Mouse (Mus musculus) thymus, postnatal 14 days (tissue): ENCODE measurements around the gene Fer1l5.

ENCODE experiments used
- DNase-seq: peaks from one replicate; pipeline ENCODE4 v3.0.0; 2021

The Fer1l5 gene

GRCm38 (mm10) chr1:36433616-36434015, 61.5 kb downstream of the Fer1l5 start:
- DNase-seq: no peak

- peak; percentile 70 for DNase-seq
These were observed 63.0 kb downstream of the Fer1l5 start for GRCm38 (mm10) chr1:36435071-36435470.

DNA sequence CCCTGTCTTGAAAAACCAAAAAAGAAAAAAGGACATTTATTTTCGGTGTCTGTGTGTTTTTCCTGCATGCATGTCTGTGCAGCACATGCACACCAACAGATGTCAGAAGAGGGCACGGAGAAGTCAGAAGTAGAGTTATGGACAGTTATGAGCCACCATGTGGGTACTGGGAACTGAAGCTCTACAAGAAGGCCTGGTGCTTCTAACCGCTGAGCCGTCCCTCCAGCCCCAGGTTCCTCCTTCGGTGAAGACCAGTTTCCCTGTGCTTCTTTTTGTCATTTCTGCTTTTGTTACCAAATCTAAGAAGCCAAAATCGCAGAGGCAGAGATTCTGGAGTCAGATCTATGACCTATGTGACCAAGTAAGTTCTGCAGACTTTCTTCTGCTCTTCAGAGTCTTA, 64.4 kb downstream of the Fer1l5 start:
- DNase-seq: no peak

- DNase-seq: no peak
These were observed 65.1 kb downstream of the Fer1l5 start for GRCm38 (mm10) chr1:36437223-36437622.

- no peak for DNase-seq
These were observed 69.0 kb downstream of the Fer1l5 start for GRCm38 (mm10) chr1:36441101-36441500.

DNA sequence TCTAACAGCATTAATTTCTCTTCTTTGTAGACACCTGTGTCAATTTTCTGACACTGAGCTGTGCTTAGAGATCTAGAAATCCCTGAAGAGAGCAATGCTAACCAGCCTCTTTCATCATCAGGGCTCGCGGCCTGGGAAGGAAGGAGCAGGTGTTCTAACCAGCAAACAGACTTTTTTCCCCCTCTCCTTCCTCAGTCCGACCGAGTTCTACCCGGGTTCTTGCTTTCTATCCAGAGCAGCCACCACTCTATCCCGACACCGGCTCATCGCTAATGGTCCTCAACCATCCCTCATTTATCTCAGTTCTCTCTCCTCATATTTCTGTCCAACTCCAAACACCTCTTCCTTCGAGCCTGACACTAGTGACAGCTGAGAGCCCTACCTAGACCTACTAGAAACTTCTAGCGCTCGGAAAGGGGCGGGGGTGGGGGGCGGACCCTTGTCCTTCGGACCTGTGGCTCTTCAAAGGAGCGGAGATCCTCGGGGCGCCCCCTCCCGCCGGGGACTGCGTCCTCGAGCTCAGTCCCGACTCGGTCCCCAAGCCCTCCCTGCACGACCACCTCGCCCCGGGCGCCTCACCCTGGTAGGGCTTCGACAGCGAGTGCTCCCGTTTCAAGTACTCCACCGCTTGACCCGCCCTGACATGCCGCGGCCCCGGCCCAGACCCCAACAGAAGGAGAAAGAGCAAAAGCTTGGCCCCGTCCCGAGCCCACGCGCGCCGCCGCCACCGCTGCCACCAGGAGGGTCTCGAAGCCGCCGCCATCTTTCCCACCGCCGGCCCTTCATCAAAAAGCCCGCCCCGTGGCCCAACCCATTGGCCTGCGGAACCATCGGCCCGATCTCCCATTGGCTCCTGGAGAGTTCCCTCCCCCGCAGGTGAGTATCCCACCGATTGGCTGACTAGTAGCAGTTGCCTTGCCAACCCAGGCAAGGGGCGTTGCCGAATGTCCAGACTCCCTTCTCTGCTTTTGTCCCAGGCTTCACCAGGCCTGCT, 72.7 kb downstream of the Fer1l5 start, which contains the start of gene Lman2l:
Lman2l (minus strand) TSS at position 801 of the 994 bp plus-strand sequence.
- DNase-seq: peak; percentile 98

- DNase-seq: no peak
These were observed 73.4 kb downstream of the Fer1l5 start for GRCm38 (mm10) chr1:36445508-36445907.

DNA sequence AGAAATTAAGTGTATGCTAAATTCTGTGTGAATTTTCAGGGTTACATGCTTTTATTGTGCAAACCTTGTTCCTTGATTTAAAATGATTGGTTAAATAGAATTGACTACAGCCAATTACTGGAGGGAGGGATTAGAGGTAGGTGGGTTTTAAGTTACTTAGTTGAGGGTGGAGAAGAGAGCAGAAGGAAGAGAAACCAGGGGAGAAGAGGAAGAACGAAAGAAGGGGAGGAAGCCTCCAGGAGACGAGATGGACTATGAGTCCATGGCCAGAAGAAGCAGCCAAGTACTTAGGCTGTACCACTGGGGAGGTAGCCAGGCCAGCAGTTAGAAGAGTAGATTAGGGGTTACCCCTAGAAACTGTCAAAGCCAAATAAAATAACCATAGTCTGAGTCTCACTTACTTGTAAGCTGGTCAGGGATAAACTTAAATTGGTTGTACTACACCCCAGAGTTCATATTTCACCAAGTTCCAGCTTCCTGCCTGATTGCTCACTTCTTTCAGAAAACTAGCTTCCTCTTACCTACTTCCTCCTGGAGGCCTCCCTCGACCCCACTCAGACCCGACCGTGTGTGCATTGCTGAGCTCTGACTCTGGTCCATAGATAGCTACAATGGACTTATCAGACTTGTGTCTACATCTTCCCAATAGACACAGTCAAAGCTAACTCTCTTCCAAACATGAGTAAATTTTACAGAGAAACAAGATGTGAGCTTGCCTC, 74.2 kb downstream of the Fer1l5 start:
- DNase-seq: peak; percentile 37

- no peak for DNase-seq
These were observed 74.8 kb downstream of the Fer1l5 start for GRCm38 (mm10) chr1:36446841-36447240.

DNA sequence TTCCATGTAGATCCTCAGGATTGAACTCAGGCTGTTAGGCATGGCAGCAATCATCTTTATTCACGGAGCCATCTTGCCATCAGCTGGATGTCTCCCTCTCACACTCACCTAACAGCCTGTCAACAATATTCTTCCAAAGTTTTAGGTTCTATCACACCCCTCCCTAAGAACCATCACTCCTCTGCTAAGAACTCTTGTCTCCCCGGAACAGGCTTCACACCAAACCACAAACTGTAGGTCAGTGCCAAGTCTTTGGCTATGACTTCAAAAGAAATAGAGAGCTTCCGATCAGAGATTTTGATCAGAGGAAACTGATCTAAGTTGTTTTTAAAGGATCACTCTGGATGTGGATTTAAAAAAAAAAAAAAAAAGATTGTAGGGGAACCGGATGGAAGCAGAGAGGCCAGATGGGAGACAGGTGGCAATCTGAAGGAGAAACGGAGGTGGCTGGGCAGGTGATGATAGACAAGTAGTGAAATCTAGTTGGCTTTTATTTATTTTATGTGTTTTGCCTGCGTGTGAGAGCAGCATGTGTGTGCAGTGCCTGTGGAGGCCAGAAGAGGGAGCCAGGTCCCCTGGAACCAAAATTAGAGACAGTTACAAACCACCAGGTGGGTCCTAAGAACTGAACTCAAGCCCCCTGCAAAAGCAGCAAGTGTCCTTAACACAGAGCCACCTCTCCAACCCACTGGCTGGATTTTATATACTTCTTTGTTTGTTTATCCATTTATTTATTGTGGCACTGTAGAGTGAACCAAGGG, 82.1 kb downstream of the Fer1l5 start:
- no peak for DNase-seq

GRCm38 (mm10) chr1:36457388-36458014, 85.4 kb downstream of the Fer1l5 start:
- DNase-seq: no peak

- DNase-seq: no peak
These were observed 86.1 kb downstream of the Fer1l5 start for GRCm38 (mm10) chr1:36458169-36458568.

DNA sequence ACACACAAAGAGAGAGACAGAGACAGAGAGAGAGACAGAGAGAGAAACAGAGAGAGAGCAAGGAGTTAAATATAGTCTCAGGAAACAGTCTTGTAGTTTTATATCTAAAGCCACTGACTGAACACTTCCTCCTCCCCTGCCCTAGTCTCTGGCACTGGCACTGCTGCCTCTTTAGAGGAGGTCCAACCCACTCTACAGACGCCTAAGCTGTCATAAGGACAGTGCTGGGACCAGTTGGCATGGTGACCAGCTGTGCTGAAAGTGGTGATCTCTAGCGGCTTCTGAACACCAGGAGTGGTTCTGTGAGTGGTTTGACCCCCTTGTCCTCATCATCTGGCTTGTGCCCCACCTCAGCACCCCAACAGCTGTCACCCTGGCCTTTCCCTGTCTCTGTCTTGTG, 89.7 kb downstream of the Fer1l5 start:
- peak; percentile 45 for DNase-seq

GRCm38 (mm10) chr1:36465641-36466160, 93.6 kb downstream of the Fer1l5 start:
- DNase-seq: no peak

- DNase-seq: no peak
These were observed 95.4 kb downstream of the Fer1l5 start for GRCm38 (mm10) chr1:36467446-36467845.

GRCm38 (mm10) chr1:36469811-36470444, 97.8 kb downstream of the Fer1l5 start:
- no peak for DNase-seq

- DNase-seq: peak; percentile 93
These were observed 99.4 kb downstream of the Fer1l5 start, which contains the start of gene Cnnm4 for GRCm38 (mm10) chr1:36471181-36472105. Gene Cnnm4, plus strand, starts transcription at chr1:36471620.
